Mouse (Mus musculus) inflammation-experienced regulatory T-cells, adult 16 weeks (primary cell): ENCODE results near the gene AI413582. TPM values are rescaled to one million over a fixed set of nuclear protein-coding genes. Genes with fewer than 3 reads are reported as not detected.

Experiments used
- polyA plus RNA-seq: library from polyadenylated mRNA; unstranded; fragments of 100-300 nt; shearing (Covaris generic); gene quantifications from one replicate; pipeline ENCODE4 v1.2.1, GENCODE M21; 2017

Gene AI413582
- 170 TPM for polyA plus RNA-seq

GRCm38 (mm10) chr17:27565163-27565941 lies at the start of gene AI413582:
TSS of gene AI413582 (minus strand) at chr17:27565756.

DNA sequence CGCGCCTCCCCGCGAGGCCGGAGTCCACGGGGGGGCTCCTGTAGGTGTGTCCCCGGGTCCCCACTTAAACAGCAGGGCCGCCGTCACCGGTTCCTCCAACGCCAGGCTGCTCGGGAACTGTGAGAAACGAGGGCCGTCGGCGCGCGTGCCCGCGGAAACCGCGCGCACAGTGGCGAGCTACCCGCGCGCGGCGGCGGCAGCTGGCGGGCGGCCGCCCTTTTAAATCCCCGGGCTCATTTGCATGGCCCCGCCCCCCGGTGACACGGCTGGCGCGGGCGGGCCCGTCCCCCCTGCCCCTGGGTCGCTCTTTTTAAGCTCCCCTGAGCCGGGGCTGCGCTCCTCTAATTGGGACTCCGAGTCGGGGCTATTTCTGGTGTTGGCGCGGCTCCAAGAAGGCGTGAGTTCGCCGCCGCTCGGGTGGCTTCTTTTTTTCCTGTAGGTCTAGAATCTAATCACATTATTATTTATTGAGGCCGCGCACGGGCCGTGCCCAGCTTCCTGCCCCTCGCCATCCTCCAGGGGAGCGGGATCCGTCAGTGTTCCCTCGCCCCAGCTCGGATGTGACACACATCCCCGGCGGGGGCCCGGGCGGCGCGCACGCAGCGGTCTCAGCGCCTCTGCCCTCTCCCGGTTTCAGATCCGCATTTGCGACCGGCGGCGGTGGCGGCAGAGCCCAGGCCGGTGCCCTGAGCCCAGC lies 9.1 kb downstream of the AI413582 start, which contains the start of gene Hmga1:
TSS of gene Hmga1 (plus strand) at position 183 of the 697 bp plus-strand sequence.

DNA sequence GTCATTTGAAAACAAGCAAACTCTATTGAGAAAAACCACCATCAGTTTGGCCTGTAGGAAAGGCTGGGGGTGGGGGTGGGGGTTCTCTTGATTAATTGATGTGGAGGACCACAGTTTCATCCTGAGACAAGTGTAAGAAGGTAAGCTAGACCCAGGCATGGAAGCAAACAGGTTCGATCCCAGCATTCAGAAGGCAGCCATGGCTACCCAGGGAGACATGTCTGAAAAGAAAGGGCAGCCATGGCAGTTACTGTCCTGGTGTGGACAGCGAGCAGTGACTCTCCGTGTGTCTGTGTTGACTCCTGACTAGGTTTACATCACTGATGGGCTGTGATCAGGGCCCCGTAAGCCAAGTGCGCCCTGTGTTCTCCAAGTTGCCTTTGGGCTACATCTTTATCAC lies 44.3 kb downstream of the AI413582 start, which contains the start of gene Grm4:
TSS of gene Grm4 (minus strand) at position 101 of the 400 bp plus-strand sequence.

Other genes starting within 250 kb of the AI413582 start
- not detected for gene Grm4, start 44.4 kb downstream of the AI413582 start, polyA plus RNA-seq
- 87.9 TPM for gene Hmga1, start 9.3 kb downstream of the AI413582 start, polyA plus RNA-seq
- gene Nudt3, start 57.7 kb upstream of the AI413582 start, polyA plus RNA-seq = 13.1 TPM
- gene RPS10-NUDT3, start 69.5 kb upstream of the AI413582 start, polyA plus RNA-seq = not detected
- gene Rps10, start 70.9 kb upstream of the AI413582 start, polyA plus RNA-seq = 1,008 TPM
- 77.6 TPM for gene Pacsin1, start 89.8 kb upstream of the AI413582 start, polyA plus RNA-seq
- gene Spdef, start 163.2 kb upstream of the AI413582 start, polyA plus RNA-seq = not detected